Mouse (Mus musculus) layer of hippocampus, postnatal 10 days (tissue): Measurements from ENCODE around the gene Lysmd4. TPM values are rescaled to one million over a fixed set of nuclear protein-coding genes. Genes with fewer than 3 reads are reported as not detected.

Source experiments
- DNase-seq, 2 experiments: peaks; one replicate each; pipeline ENCODE4 v3.0.0; 2021; ENCODE audit warnings: low spot score in 2 of 2
- long read RNA-seq: library from polyadenylated mRNA; stranded (forward); transcript quantifications from one replicate; pipeline ENCODE4 v2.0.0, GENCODE M21; 2023
- total RNA-seq, 2 experiments: library from RNA; stranded (reverse); gene quantifications; 2 replicates each; pipeline ENCODE4 v1.2.3; 2021

Gene Lysmd4
- 10 to 100 TPM; 29.8 to 31.0 TPM for total RNA-seq
- long read RNA-seq, transcript Lysmd4-202 (4 exons, 3,319 nt) = major isoform, 7 of 52 reads
- long read RNA-seq, transcript Lysmd4-208 (3 exons, 551 nt) = major isoform, 7 of 52 reads
- long read RNA-seq, partial matches to known transcripts = 16 of 52 reads
- long read RNA-seq, other reads (novel, unspliced or antisense) = 17 of 52 reads

GRCm38 (mm10) chr7:67222220-67222862 lies at the start of gene Lysmd4:
Gene Lysmd4 (plus strand): TSS chr7:67222544.
- peak; percentile 94 to 96 for DNase-seq

- DNase-seq = no peak
Measured at GRCm38 (mm10) chr7:67173522-67174195, 48.7 kb upstream of the Lysmd4 start.

GRCm38 (mm10) chr7:67183786-67184185 lies 38.6 kb upstream of the Lysmd4 start:
- no peak for DNase-seq

- peak; percentile 59 to 71 for DNase-seq
Measured at GRCm38 (mm10) chr7:67199412-67199811, 22.9 kb upstream of the Lysmd4 start.

- no peak for DNase-seq
Measured at GRCm38 (mm10) chr7:67203625-67204024, 18.7 kb upstream of the Lysmd4 start.

- DNase-seq = no peak
Measured at GRCm38 (mm10) chr7:67205734-67206425, 16.5 kb upstream of the Lysmd4 start.

- no peak for DNase-seq
Measured at GRCm38 (mm10) chr7:67206496-67206895, 15.8 kb upstream of the Lysmd4 start.

GRCm38 (mm10) chr7:67207701-67208100 lies 14.6 kb upstream of the Lysmd4 start:
- no peak for DNase-seq

GRCm38 (mm10) chr7:67208317-67208716 lies 14.0 kb upstream of the Lysmd4 start:
- no peak for DNase-seq

GRCm38 (mm10) chr7:67210004-67210833 lies 12.1 kb upstream of the Lysmd4 start:
- no peak for DNase-seq

- no peak for DNase-seq
Measured at GRCm38 (mm10) chr7:67211341-67211740, 11.0 kb upstream of the Lysmd4 start.

GRCm38 (mm10) chr7:67211971-67212370 lies 10.4 kb upstream of the Lysmd4 start:
- DNase-seq = no peak

GRCm38 (mm10) chr7:67213589-67213988 lies 8.8 kb upstream of the Lysmd4 start:
- DNase-seq = no peak

- DNase-seq = no peak
Measured at GRCm38 (mm10) chr7:67216351-67216750, 6.0 kb upstream of the Lysmd4 start.

GRCm38 (mm10) chr7:67217025-67217424 lies 5.3 kb upstream of the Lysmd4 start:
- peak; percentile 61 to 69 for DNase-seq

- DNase-seq = no peak
Measured at GRCm38 (mm10) chr7:67225943-67226625, 3.7 kb downstream of the Lysmd4 start.

- no peak for DNase-seq
Measured at GRCm38 (mm10) chr7:67227538-67227937, 5.2 kb downstream of the Lysmd4 start.

- no peak for DNase-seq
Measured at GRCm38 (mm10) chr7:67228390-67228789, 6.0 kb downstream of the Lysmd4 start.

GRCm38 (mm10) chr7:67228891-67229602 lies 6.7 kb downstream of the Lysmd4 start:
- peak; percentile 49 to 57 for DNase-seq

- peak in 1 of 2 experiments; percentile 6 for DNase-seq
Measured at GRCm38 (mm10) chr7:67229701-67230100, 7.4 kb downstream of the Lysmd4 start.
